Mouse (Mus musculus) thymus, postnatal 4 days (tissue): Measurements from ENCODE around the gene Itgb7.

Source experiments
- DNase-seq: peaks from one replicate; pipeline ENCODE4 v3.0.0; 2021

Gene Itgb7

DNA sequence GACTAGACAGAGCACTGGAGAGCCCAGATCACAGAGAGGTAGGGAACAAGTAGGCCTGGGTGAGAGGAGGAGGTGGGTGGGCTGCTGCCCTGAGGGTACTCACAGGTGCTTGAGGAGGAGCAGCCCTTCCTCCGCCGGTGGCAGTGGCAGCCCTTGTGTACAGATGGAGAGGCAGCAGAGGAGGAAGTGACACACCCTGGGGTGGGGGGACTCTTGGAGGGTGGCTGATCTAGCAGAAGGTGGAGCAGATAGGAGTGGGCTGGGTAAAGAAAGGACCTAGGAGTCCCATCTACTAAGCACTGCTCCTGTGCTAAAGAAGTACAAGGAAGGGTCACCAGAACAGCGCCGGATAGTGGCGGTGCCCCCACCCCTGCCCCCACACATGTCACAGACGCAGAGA lies at the start of gene Itgb7:
Gene Itgb7 (minus strand): TSS at position 197 of the 400 bp plus-strand sequence.
- peak; percentile 79 for DNase-seq

DNA sequence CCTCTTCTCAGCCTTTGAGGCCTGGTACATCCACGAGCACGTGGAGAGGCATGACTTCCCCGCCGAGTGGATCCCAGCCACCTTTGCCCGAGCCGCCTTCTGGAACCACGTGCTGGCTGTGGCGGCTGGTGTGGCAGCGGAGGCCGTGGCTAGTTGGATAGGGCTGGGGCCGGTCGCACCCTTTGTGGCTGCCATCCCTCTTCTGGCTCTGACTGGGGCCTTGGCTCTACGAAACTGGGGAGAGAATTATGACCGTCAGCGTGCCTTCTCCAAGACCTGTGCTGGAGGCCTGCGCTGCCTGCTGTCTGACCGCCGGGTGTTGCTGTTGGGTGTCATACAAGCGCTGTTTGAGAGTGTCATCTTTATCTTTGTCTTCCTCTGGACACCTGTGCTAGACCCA lies 48.9 kb upstream of the Itgb7 start:
- DNase-seq: peak; percentile 27

DNA sequence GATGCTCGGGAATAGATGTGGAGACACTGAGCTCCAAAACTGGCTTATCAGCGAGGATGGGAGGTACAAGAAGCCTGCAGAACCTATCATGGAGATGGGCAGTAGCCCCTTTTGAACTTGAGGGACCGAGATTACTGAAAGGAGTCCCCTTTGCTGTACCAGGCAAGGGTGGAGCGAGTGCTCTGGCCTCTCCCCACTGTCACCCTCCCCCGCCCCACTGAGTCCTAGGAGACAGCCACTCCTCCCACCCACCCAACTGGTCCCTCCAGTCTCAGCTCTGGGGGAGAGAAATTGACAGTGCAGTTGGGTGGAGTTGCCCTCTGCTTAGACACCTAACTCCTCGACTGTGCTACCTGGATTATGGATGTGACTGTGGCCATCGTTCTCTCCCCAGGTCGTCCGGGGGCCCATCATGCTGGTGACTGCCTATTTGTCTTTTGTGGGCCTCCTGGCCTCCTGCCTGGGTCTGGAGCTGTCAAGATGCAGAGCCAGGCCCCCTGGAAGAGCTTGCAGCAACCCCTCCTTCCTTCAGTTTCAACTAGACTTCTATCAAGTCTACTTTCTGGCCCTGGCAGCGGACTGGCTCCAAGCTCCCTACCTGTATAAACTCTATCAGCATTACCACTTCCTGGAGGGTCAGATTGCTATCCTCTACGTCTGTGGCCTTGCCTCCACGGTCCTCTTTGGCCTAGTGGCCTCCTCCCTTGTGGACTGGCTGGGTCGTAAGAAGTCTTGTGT lies 48.2 kb upstream of the Itgb7 start:
- DNase-seq: peak; percentile 19

DNA sequence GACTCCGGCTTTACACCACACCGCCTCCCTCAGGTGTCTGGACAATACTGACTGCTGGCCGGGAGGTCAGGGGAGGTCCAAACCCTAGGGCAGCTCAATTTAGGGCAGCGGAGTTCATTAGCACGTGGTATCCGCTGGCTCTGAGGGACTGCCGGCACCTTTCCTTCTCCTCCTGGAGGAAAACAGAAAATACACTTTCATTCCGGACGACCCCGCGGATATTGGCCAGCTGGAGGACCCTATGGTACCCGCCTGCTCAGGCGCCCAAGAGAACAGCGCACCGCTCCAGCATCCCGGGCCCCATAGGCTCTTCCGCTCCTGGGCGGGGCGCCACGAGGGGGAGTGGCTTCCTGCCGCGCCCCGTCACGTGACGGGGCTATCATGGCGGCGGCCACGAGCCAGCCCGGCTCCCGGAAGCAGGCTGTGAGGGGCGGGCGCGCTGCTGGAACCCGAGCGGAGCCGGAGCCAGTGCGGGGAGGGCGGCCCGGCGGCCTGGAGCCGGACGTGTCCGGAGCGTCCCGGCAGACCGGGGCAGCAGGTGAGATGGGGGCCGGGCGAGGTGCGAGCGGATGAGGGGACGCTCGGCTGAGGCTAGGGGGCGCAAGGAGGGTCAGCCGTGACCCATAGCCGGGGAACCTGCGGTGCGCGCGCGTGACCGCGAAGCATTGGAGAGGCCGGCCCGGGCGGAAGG lies 47.5 kb upstream of the Itgb7 start, which contains the start of gene Mfsd5:
Gene Mfsd5 (plus strand): TSS at position 363 of the 691 bp plus-strand sequence.
- peak; percentile 95 for DNase-seq

- DNase-seq: peak; percentile 37
Observed at GRCm38 (mm10) chr15:102278726-102279091, 47.0 kb upstream of the Itgb7 start.

- no peak for DNase-seq
Observed at GRCm38 (mm10) chr15:102273982-102274716, 42.4 kb upstream of the Itgb7 start.

GRCm38 (mm10) chr15:102271441-102271840 lies 39.7 kb upstream of the Itgb7 start:
- DNase-seq: no peak

- DNase-seq: no peak
Observed at GRCm38 (mm10) chr15:102270274-102270960, 38.7 kb upstream of the Itgb7 start, which contains the start of gene Gm9918. TSS of gene Gm9918 (plus strand) at chr15:102270563.

GRCm38 (mm10) chr15:102265548-102265947 lies 33.8 kb upstream of the Itgb7 start:
- no peak for DNase-seq

DNA sequence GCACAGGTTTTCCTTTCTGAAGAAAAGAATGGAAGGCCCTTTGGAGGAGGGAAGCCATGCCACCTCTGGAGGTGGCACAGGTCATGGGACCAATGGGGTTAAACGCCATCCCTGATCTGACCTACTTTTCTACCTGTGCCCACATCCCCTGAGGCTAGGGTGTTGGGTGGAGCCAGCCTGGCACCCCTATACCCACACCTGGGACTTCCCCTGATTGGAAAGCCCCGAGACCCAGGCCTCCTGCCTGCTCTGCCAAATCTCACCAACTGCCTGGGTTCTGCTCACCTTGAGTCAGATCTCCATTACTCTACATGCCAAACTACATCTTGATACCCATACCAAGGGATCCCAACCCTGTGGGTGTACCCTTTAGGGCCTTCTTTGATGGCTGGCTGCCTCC lies 31.3 kb upstream of the Itgb7 start:
- DNase-seq: peak; percentile 41

GRCm38 (mm10) chr15:102262582-102262981 lies 30.8 kb upstream of the Itgb7 start:
- no peak for DNase-seq

DNA sequence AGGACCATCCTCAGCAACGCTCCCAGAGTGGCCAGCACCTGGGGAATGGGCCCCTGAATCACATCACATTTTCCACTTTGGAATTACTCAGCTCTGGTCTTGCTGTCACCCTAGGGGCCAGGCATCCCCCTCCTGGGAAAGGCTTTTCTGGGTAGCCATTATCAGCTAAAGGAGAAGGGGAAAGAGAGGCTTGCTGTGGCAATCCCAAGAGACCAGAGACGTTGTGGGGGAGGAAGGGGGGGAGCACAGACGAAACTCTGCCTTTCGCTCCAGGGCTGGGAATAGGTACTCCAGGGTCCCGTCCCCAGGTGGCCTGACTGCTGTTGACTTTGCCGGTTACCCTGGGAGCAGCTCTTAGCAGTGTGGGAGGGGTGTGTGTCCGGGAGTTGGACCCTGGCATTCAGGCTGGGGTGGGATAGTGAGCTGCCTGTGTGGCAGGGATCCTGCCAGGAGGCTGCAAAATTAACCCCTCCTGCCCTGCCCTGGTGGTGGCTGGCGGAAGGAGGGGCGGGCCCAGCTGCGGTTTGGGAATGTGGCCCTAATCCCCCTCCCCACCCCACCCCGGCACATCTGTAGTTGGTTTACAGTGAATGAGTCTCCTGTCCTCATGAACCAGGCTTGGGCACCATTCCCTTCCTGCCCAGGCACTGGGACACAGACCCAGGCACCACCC lies 27.0 kb upstream of the Itgb7 start:
- no peak for DNase-seq

DNA sequence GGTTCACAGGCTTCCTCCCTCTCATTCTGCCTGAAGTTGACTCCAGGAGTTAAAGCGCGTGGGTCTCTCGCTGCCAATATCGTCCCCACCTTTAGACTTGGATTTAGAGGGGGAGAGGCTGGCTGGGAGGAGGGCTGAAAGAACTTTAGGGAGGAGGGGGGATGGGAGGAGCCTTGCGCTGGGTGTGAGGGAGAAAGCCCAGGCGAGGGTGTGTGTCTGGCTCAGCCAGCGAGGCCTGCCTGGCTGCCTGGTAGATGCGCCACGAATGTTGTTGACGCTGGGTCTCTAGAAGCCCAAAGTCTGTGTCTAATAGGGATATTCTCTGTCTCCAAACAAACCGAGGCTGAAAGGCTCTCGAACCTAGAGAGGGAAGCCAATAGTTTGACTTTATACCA lies 26.3 kb upstream of the Itgb7 start:
- no peak for DNase-seq

DNA sequence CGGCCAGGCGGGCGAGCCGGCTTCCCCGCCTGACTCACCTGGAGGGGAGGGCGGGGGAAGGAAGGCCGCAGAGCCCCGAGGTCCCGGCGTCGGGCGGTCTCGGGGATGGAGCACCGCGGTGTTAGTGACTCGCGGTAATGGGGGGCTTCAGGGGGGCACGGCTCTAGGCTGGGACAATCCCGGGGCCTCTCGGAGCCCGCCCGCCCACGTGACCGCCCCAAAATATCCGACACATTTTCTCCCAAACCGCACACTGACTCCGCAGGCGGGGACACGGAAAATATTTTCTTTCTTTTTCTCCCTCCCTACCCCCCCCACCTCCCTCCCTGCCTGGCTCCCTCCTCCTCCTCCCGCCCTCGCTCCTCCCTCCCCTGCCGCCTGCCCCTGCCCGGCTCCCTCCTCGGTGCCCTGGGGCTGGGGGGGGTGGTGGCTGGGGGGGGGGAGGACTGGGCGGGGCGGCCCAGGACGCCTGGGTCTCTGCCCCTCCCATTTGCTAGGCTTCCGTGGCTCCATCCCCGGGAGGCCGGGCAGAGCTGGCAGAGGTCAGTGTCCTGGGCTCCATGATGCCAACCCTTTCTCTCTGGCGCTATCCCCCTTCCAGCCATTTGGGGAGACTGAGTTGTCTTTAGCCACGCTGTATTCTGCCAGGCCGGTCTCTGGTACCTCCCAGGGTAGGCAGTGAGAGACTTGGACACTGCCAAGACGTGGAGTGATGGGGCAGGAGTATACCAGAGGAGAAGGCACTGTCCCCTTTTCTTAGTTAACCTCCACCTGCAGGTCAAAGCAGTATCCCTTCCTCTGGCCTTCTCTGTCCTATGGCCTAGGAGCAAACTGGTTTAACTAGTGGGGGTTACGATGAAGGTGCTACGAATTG lies 25.7 kb upstream of the Itgb7 start, which contains the start of gene Rarg:
Gene Rarg (minus strand): TSS at position 316 of the 874 bp plus-strand sequence.
- DNase-seq: no peak

- DNase-seq: no peak
Observed at GRCm38 (mm10) chr15:102256431-102257201, 24.9 kb upstream of the Itgb7 start.

DNA sequence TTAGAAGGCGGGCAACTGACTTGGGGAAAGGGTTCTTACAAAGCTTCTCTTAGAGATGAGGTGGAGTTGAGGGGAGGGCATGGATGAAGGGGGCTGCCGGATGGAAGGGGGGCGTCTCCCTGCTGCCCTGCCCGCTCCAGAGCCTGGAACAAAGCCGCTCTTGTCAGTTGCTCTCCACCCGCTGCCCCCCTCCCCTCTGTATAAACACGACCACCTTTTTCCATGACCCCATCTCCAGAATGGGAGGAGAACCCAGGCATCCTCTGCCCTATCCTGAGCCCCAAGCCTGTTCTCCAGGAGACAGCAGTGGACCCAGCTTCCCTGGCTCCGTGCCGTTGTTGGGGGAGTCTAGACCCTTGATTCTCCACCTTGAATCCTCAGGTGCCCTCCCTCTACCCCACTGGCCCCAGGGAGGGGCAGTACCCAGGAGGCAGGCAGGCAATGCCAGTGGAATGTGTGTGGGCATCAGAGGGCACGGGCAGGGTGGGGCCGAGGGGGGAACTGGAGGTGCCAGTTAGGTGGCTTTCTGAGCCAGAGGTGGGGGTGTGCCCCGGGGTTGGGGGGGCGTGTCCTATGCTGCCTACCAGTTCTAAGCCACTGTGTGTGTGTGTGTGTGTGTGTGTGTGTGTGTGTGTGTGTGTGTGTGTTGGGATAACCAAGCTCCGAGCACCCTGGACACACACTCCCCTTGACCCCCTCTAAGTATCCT lies 24.0 kb upstream of the Itgb7 start:
- DNase-seq: no peak

DNA sequence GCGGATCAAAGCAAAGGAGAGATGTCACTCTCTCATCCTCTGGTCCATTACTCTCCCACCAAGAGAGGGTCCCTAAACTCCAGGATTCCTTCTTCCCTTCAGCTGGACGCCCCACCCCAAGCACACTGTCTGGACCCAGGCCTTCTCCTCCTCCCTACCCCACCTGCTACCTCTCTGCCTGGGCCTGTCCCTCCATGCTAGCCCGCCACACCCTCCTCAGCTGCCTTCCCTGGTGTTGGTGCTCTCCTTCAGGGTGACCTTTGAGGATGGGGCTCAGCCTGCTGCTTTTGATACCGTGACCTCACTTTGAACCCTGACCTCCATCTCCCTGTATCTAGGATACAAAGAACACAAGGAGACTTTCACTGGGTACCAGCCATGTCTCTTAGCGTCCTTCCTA lies 18.8 kb upstream of the Itgb7 start:
- DNase-seq: no peak

- DNase-seq: no peak
Observed at GRCm38 (mm10) chr15:102249967-102250366, 18.2 kb upstream of the Itgb7 start.

- peak; percentile 56 for DNase-seq
Observed at GRCm38 (mm10) chr15:102249251-102249691, 17.5 kb upstream of the Itgb7 start.

- no peak for DNase-seq
Observed at GRCm38 (mm10) chr15:102248812-102249191, 17.1 kb upstream of the Itgb7 start.
